Mouse (Mus musculus) left cerebral cortex, adult 2 months (tissue): ENCODE data around the gene Ndufs4. TPM values are rescaled to one million over a fixed set of nuclear protein-coding genes. Genes with fewer than 3 reads are reported as not detected.
"Not testable (repeated sequence)": the region's sequence is repeated elsewhere in the genome, so short reads cannot be mapped to it uniquely, and the experiment has no call there.

Experiments used
- DNase-seq, 2 experiments: peaks; one replicate each; pipeline ENCODE4 v3.0.0; 2021 to 2022; ENCODE audit warnings: low spot score in 2 of 2, mixed read lengths in 1 of 2; ENCODE audit errors: extremely low spot score in 1 of 2
- H3K27ac ChIP-seq: fragments of 200-600 bp; 2 replicates; pipeline ENCODE4 v1.8.1; 2022
- H3K4me3 ChIP-seq: fragments of 200-600 bp; 2 replicates; pipeline ENCODE4 v1.8.1; 2022
- CTCF ChIP-seq: fragments of 200-600 bp; IDR thresholded peaks from 2 replicates; pipeline ENCODE4 v1.8.1; 2022; ENCODE audit warnings: antibody characterized with exemption, mild to moderate bottlenecking, moderate library complexity
- intact Hi-C: fragments of 180-260 bp; cut with DNase I; formaldehyde crosslinking; loops from one replicate; pipeline ENCODE4 v1.15.1; 2025
- total RNA-seq, 2 experiments: library from RNA; stranded (reverse); gene quantifications; 2 replicates each; pipeline ENCODE4 v1.2.3; 2021

The Ndufs4 gene
- total RNA-seq, 2 experiments from 2014 or later, result 141 to 154 TPM

DNA sequence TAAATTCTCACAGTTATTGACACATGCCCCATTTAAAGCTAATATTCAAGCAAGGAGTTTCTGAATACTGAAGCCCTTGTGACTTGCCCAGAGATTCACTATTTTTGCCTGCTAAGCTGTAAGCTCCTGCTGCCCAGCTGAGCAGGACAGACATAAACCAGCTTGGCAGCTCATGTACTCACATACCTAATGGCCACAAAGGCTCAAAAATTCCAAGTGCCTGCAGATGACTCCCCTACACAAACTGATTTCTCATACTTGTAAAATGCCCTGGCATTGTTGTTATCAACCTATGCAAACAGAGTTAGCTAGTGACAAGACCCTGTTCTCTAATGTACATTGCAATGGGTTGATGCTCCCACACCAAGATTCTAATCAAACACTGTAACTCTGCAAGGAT lies 68.9 kb downstream of the Ndufs4 start:
- no peak for TF ChIP-seq CTCF
- DNase-seq, result no peak
- intact Hi-C loops, result no loop called here
- no peak overlapping the region for H3K4me3 ChIP-seq
- H3K27ac ChIP-seq, result no peak overlapping the region

DNA sequence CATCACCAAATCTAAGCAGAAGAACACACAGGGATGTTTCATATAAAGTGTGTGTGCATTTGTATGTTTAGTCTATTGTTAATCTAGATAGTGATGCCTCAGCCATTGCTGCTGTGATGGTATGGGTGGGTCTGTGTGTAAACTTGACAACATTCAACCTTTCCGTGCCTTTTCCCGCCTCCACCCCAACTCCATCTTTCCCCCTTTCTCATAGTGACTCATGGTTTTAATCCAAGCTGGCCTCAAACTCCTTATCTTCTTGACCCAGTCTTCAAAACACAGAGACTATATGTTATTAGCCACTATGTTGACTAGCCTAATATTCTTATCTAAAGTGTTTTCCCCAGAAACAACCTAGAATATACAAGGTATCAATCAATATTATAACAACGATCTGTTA lies 72.7 kb downstream of the Ndufs4 start:
- Histone ChIP-seq H3K4me3 (no peak overlapping the region), H3K27ac (no peak overlapping the region)
- TF ChIP-seq CTCF, result no peak
- intact Hi-C loops, result no loop called here
- no peak for DNase-seq

DNA sequence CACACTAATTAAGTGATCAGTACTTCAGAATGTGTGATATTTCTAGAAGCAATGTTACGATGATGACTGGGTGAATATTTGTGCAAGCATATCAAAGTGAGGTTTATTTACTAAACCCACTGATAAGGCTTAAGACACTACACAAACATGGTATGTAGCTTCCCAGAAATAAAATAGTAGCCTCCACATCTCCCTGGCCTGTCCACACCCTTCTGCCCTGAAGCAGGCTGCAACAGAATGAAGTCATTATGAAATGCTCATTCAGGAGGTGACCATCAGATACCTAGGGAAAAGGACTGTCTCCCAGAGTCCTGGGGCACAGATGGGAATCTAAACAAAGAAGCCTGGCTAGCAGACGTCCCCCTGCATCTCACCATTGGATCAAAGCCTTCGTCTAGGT lies 73.1 kb downstream of the Ndufs4 start:
- TF ChIP-seq CTCF, result no peak
- no peak for DNase-seq
- intact Hi-C loops, result no loop called here
- Histone ChIP-seq H3K27ac (no peak overlapping the region), H3K4me3 (no peak overlapping the region)

DNA sequence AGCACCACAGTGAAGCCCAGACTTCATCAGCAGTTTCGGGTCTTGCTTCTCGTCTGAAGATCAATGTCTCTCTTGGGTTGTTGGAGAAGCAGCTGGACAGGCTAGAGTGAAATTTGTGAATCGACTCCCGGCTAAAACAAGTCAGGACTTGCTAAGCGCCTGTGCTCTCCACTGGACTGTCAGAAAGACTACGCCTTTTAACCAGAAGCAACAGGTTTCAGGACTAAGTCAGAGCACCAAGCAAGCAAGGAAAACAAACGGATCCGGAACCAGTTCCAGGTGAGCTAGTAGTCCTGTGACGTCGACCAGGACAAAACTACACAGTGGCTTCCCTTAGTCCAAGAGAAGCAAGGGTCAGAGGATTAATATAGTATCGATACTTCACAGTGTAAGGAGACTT lies 77.5 kb downstream of the Ndufs4 start:
- Histone ChIP-seq H3K4me3 (no peak overlapping the region), H3K27ac (no peak overlapping the region)
- no peak for TF ChIP-seq CTCF
- intact Hi-C loops, result no loop called here
- DNase-seq, result no peak

DNA sequence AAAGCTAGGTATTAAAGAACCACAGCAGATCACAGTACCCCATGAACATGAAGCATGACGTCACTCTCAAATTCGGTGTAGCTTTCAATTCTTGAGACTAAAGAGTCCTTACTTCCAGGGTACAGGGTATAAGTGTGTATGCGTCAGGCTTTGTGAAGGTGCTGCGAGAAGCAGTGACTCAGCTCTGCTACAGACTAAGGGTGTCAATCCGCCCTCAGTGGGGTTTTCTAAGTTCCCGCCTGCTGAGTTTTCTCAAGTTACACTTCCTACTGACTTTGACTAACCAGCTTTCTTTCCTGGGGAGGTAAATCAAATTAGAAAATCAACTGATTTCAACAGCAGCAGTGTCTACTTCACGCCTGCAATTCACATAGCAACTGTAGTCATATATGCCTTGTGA lies 83.4 kb downstream of the Ndufs4 start:
- H3K4me3 ChIP-seq, result no peak overlapping the region
- intact Hi-C loops, result loop anchor here (10.0 kb wide), 1 partner anchor 230 kb away; no protein-coding TSS in a partner anchor
- no peak for DNase-seq
- TF ChIP-seq CTCF, result no peak
- H3K27ac ChIP-seq, result no peak overlapping the region

DNA sequence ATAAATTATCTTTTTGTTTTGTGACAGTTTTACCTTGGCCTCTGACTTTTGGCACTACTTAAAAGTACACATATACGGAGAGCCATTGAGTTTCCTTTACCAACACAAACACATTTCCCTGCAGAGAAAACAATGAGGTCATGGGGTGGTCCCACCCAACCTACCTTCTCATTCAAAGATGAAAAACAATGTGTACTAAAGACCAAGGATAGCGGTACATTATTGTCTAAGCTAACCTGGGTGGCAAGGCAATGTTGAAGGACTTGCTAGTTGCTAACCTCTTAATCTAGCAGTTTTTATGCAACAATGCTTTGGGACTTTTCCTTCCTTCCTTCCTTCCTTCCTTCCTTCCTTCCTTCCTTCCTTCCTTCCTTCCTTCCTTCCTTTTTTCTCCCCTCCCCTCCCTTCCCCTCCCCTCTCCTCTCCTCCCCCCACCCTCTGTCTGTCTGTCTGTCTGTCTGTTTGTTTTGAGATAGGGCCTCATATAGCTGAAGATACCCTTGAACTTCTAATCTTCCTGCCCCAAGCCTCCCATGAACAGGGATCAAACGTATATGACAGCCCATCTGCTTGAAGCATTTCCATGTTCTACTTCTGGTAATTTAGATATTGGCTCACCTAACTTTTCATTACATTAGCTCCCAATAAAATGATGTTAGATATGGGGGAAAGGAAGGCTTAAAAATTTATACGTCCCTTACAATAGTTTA lies 84.4 kb downstream of the Ndufs4 start:
- no peak overlapping the region for H3K4me3 ChIP-seq
- H3K27ac ChIP-seq, result no peak overlapping the region
- no peak for TF ChIP-seq CTCF
- intact Hi-C loops, result loop anchor here (10.0 kb wide), 1 partner anchor 229 kb away; no protein-coding TSS in a partner anchor
- DNase-seq, result no peak

DNA sequence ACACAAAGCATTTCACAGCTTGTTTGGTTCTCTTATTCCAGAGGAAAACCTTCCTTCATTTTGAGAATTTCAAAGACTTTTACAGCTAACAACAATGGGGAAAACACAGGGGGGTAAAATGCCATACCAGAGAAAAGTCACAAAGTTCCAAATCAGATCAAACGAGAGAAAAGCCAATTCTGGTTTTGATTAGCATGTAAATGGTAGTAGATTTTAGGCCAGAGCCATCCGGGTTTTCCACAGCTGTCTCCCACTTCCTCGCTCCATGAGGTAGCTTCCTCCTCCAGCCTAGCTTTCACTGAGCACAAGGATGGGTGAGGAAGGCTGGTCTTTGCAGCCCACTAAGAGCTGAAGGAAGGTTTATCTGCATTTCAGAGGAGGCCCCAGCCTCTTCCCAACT lies 90.3 kb downstream of the Ndufs4 start:
- intact Hi-C loops, result no loop called here
- no peak for DNase-seq
- H3K27ac ChIP-seq, result no peak overlapping the region
- no peak for TF ChIP-seq CTCF
- no peak overlapping the region for H3K4me3 ChIP-seq

DNA sequence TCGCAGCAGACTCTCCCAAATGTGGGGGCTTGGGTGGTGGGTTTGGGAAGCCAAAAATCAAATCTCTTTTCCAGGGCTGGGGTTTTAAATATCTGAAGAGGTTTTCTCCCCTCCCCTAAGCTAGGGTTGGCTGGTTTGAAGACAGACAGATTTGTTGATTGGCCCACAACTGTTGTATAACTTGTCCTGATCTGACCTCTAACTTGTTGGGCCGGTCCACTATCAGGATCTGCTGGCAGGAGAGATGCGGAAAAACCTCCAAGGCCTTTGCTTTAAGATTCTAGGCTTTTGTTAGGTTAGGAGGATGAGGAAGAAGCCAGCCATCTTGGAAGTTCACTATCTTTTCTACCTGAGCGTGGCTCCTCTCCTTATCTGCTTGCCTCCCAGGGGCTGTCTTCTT lies 91.5 kb downstream of the Ndufs4 start:
- intact Hi-C loops, result no loop called here
- Histone ChIP-seq H3K27ac (no peak overlapping the region), H3K4me3 (no peak overlapping the region)
- TF ChIP-seq CTCF, result no peak
- no peak for DNase-seq

DNA sequence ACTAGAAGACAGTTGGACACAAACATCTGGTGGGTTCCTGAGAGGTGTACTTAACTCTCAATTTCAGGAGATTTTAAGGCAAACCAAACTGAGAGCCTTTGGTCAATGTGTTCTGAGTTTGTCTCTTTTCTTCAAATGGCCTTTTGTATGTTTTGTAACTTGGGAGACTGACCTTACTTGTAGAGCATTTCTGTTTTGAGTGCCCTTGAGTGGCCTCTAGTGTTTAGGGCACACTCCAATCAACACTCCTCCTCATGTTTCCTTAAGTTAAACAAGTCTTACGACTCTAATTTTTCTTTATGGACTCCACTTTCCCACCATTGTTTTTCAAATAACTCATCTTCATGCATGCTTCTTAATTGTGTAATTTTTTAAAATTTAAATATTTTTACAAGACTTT lies 98.6 kb downstream of the Ndufs4 start:
- no peak for TF ChIP-seq CTCF
- DNase-seq, result no peak
- Histone ChIP-seq H3K27ac (no peak overlapping the region), H3K4me3 (no peak overlapping the region)
- intact Hi-C loops, result no loop called here

DNA sequence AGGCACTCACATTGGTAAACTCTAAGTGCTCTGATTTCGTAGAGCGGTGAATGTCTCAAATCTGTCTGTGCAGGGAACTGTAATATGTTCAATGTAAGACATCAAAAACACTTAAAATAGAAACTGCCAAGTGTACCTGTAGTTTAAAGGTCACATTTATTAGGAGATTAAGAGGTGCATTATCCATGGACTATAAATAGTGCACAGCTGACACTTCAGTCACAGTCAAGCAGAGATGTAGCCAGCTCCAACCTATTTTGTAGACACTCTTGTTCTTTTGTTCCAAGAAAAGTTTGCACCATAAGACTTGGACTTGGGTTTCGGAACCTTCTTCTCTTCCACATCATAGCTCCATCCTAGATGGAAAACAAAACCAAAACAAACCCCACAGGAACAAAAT lies 99.5 kb downstream of the Ndufs4 start:
- no peak for DNase-seq
- Histone ChIP-seq H3K27ac (no peak overlapping the region), H3K4me3 (no peak overlapping the region)
- TF ChIP-seq CTCF, result no peak
- intact Hi-C loops, result no loop called here

DNA sequence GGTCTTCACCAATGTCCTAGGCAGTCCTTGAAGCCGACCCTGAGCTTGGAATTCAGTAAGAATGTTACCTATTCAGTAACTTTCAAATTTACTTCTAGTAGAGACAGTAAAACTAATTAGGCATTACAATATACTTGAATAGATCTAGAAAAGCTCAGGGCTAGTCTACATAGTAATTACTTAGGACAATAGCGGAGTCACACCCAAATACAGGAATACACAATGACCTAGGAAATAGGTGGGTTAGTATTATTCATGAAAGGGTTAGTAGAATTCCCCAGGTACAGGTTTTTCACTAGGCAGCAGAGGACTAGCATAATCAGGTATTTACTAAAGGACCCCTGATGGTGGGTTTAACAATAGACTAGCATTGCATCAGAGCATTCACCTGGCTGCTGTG lies 109.4 kb downstream of the Ndufs4 start:
- intact Hi-C loops, H3K27ac ChIP-seq, DNase-seq: not testable (repeated sequence)

DNA sequence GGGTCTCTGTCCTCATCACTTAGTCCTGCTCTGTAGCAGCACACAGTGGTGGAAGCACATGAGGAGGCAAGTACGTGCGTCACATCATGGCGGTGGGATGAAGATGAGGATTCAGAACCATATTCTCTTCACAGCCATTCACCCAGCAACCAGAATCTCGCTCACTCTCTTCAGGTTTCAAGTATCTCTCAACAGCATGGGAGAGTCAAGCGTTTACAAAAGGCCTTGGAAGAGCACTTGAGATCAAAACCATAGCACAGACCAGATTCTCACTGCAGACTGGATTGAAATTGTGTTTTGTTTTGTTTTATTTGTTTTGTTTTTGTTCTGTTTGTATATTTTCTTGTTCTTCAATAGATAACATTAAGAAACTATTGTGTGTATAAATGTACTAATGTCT lies 110.8 kb downstream of the Ndufs4 start:
- intact Hi-C loops, result no loop called here
- no peak overlapping the region for H3K4me3 ChIP-seq
- no peak for TF ChIP-seq CTCF
- no peak overlapping the region for H3K27ac ChIP-seq
- no peak for DNase-seq

More for the DNA sequence above, 109.4 kb downstream of the Ndufs4 start:
- not testable (repeated sequence) for H3K4me3 ChIP-seq

DNA sequence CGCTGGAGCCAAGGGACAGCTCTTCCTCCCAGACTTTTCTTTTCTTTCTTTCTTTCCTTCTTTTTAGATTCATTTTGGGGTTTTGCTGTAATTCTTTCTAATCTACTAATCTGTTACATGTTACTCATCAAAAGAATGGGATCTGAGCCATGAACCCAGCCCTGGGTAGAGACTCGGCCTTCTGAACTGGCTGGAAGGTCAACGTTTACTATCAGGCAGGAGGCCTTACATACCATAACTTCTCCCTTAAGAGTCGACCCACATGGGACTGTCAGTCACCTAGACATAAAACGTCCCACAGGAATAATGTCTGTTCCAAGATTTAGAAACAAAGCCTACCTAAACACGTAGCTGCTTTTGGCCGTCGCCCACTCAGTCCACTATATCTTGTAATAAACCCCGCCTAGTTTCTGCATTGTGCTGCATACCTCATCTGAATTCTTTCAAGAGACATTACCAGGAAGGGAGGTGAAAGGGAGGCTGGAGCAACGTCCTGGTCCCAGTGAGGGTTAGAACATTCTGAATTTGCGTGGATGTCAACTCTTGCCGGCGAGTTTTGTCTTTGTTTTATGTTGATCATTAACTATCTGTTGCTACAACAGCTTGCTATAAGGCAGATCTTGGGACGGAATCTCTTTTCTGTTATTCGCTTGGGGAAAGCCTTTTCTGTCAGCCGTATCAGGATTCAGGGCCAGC lies 116.5 kb downstream of the Ndufs4 start:
- no peak overlapping the region for H3K4me3 ChIP-seq
- no peak for DNase-seq
- TF ChIP-seq CTCF, result no peak
- no peak overlapping the region for H3K27ac ChIP-seq
- intact Hi-C loops, result loop anchor here (1.0 kb wide), 1 partner anchor 169 kb away; no protein-coding TSS in a partner anchor
